Mouse (Mus musculus) liver, adult (tissue): Measurements from ENCODE around the gene Sema6d.

Experiments used
- GATA4 ChIP-seq: IDR thresholded peaks from 2 replicates; pipeline ENCODE4 v1.6.1; 2014; ENCODE audit warnings: mild to moderate bottlenecking, low read length; ENCODE audit not compliant: insufficient replicate concordance

The Sema6d gene

GRCm38 (mm10) chr2:124705806-124706205 lies 616.0 kb downstream of the Sema6d start:
- no peak for TF ChIP-seq GATA4

- TF ChIP-seq GATA4: no peak
Observed at GRCm38 (mm10) chr2:124706896-124707295, 617.1 kb downstream of the Sema6d start.
